Mouse (Mus musculus): Measurements from ENCODE around the gene Ndrg3.
"Not testable (repeated sequence)": the region's sequence is repeated elsewhere in the genome, so short reads cannot be mapped to it uniquely, and the experiment has no call there.

- TF ChIP-seq MAZ (IDR thresholded peaks at IDR 0.05; ENCODE audit: low read depth, low read length); CTCF (conservative IDR thresholded peaks at IDR 0.05 in 1 of 2, IDR thresholded peaks at IDR 0.05 in 1 of 2; ENCODE audit: low read depth in 2 of 2, low read length in 2 of 2); MXI1 (IDR thresholded peaks at IDR 0.05; ENCODE audit: low read depth, low read length); POLR2A (IDR thresholded peaks at IDR 0.05; ENCODE audit: low read depth, low read length); TCF12 (IDR thresholded peaks at IDR 0.05; ENCODE audit: low read depth, low read length); NRF1 (IDR thresholded peaks at IDR 0.05; ENCODE audit: low read depth, low read length); MYC (IDR thresholded peaks at IDR 0.05; ENCODE audit: low read depth, low read length); JUN (IDR thresholded peaks at IDR 0.05; ENCODE audit: insufficient read depth, low read depth, low read length); KAT2A (IDR thresholded peaks at IDR 0.05; ENCODE audit: insufficient replicate concordance, low read length); EP300 (IDR thresholded peaks at IDR 0.05; ENCODE audit: low read length); POLR2AphosphoS2 (IDR thresholded peaks at IDR 0.05; ENCODE audit: low read depth, low read length); CHD2 (IDR thresholded peaks at IDR 0.05; ENCODE audit: low read length); GABPA (IDR thresholded peaks at IDR 0.05; ENCODE audit: insufficient replicate concordance, low read depth, low read length): not testable (repeated sequence)
Measured at GRCm38 (mm10) chr2:156919191-156919590, 72.7 kb downstream of the Ndrg3 start.
